ENCODE assay signal across 9 mouse cellular contexts in genomic region chr1:180404706-180405105, GRCm38 (mm10).
DNase-seq lines count a peak whose midpoint lies in the region; ATAC-seq and TF ChIP-seq lines count a peak whose summit lies in the region.
"Had no signal": no experiment of that assay in that cellular context is flagged by ENCODE, and none has a peak within 500 bp of the region (broad histone marks: within the 10 kb centered on the region; RNA-seq: fewer than 3 reads in every experiment).

No protein-coding gene starts in this region.

- no peak for TF ChIP-seq CTCF in liver, adult 2 months (IDR thresholded peaks at IDR 0.05; ENCODE audit: low read depth, low read length)
- TF ChIP-seq CTCF in heart, postnatal 0 days (IDR thresholded peaks at IDR 0.05; ENCODE audit: low read depth) = no peak

- H3K27me3 ChIP-seq in liver, adult 2 months (ENCODE audit: control insufficient read depth, insufficient read depth, low read length) = no peaks in the 10 kb centered on the region
- no peaks in the 10 kb centered on the region for H3K27me3 ChIP-seq in embryonic facial prominence, embryonic 12.5 days
- no peaks in the 10 kb centered on the region for H3K27me3 ChIP-seq in heart, postnatal 0 days (ENCODE audit: control insufficient read depth, insufficient read depth, low read length)
- H3K27me3 ChIP-seq in liver, embryonic 15.5 days = peaks cover 7% of the 10 kb centered on the region; the same call in 1 of the 2 replicates

- no peaks in the 10 kb centered on the region for H3K79me2 ChIP-seq in liver, adult 2 months (ENCODE audit: control insufficient read depth, insufficient read depth, low read length)

- H3K4me2 ChIP-seq in embryonic facial prominence, embryonic 12.5 days (replicated peaks) = no peak overlapping the region
- 0 out of 2 replicates have a peak overlapping the region, but pooled peaks have one; percentile 10 for H3K4me2 ChIP-seq in heart, postnatal 0 days (ENCODE audit: low read depth, low read length)
- peak overlapping the region; percentile 39; the same call in 1 of the 2 replicates for H3K4me2 ChIP-seq in liver, embryonic 15.5 days

- no peak overlapping the region for H3K9ac ChIP-seq in liver, adult 2 months (ENCODE audit: low read depth, low read length)
- H3K9ac ChIP-seq in embryonic facial prominence, embryonic 12.5 days = no peak overlapping the region
- no peak overlapping the region for H3K9ac ChIP-seq in heart, postnatal 0 days (replicated peaks; ENCODE audit: low read depth, low read length)
- H3K9ac ChIP-seq in liver, embryonic 15.5 days = no peak overlapping the region

- TF ChIP-seq EP300 in heart, postnatal 0 days (IDR thresholded peaks at IDR 0.05; ENCODE audit: low read depth) = no peak

- no peak for DNase-seq in liver, adult 2 months (ENCODE audit: extremely low read depth, low read depth, low spot score)
- DNase-seq in liver = no peak
- no peak for DNase-seq in heart, postnatal 0 days (ENCODE audit: low spot score)
- no peak for DNase-seq in adrenal gland, adult 8-10 months
- no peak for DNase-seq in left cerebral cortex, postnatal 25 days (ENCODE audit: low spot score in 2 of 2)
- DNase-seq: cerebellum, postnatal 25 days; gastrocnemius, postnatal 25 days had no signal

- intact Hi-C loops in left cerebral cortex, postnatal 25 days (cut with DNase I) = loop anchor here (5.0 kb wide), 1 partner anchor 72 kb away; the partner anchor contains the start of gene Itpkb

- H3K9me3 ChIP-seq in embryonic facial prominence, embryonic 12.5 days = no peaks in the 10 kb centered on the region
- no peaks in the 10 kb centered on the region for H3K9me3 ChIP-seq in heart, postnatal 0 days (replicated peaks; ENCODE audit: control insufficient read depth, low read length)
- no peaks in the 10 kb centered on the region for H3K9me3 ChIP-seq in liver, embryonic 15.5 days (replicated peaks)

- 76% methylated on average over 3 of the region's 3 CpGs for WGBS in liver, adult 2 months
- WGBS in embryonic facial prominence, embryonic 12.5 days = 92% methylated on average over 3 of the region's 3 CpGs
- 53% methylated on average over 3 of the region's 3 CpGs for WGBS in heart, postnatal 0 days
- 54% methylated on average over 3 of the region's 3 CpGs for WGBS in liver, embryonic 15.5 days (ENCODE audit: insufficient replicate concordance)

- no peak for ATAC-seq in embryonic facial prominence, embryonic 12.5 days (ENCODE audit: insufficient number of reproducible peaks, insufficient read depth, low FRiP score, low TSS enrichment)
- no peak for ATAC-seq in heart, postnatal 0 days (ENCODE audit: insufficient read depth, low read depth)
- no peak for ATAC-seq in liver, embryonic 15.5 days (ENCODE audit: insufficient read depth)

- peak overlapping the region; percentile 77 for H3K27ac ChIP-seq in liver, adult 2 months (replicated peaks; ENCODE audit: insufficient read depth, low read depth, low read length)
- H3K27ac ChIP-seq in embryonic facial prominence, embryonic 12.5 days = peak overlapping the region; percentile 92
- H3K27ac ChIP-seq in heart, postnatal 0 days (ENCODE audit: low read depth) = peak overlapping the region; percentile 92
- peak overlapping the region; percentile 69 for H3K27ac ChIP-seq in liver, embryonic 15.5 days (replicated peaks)

- no peak for TF ChIP-seq POLR2A in liver, adult 2 months (IDR thresholded peaks at IDR 0.05; ENCODE audit: extremely low read depth, insufficient read depth, low read length)

- peaks cover 30% of the 10 kb centered on the region for H3K4me1 ChIP-seq in liver, adult 2 months (ENCODE audit: control insufficient read depth, insufficient read depth, low read length)
- peaks cover 56% of the 10 kb centered on the region for H3K4me1 ChIP-seq in embryonic facial prominence, embryonic 12.5 days
- H3K4me1 ChIP-seq in heart, postnatal 0 days (ENCODE audit: control insufficient read depth, insufficient read depth) = peaks cover 63% of the 10 kb centered on the region
- H3K4me1 ChIP-seq in liver, embryonic 15.5 days (replicated peaks) = peaks cover 46% of the 10 kb centered on the region

- no peaks in the 10 kb centered on the region for H3K36me3 ChIP-seq in liver, adult 2 months (ENCODE audit: control insufficient read depth, insufficient read depth, low read length)
- H3K36me3 ChIP-seq in embryonic facial prominence, embryonic 12.5 days = no peaks in the 10 kb centered on the region
- no peaks in the 10 kb centered on the region for H3K36me3 ChIP-seq in heart, postnatal 0 days (replicated peaks; ENCODE audit: control insufficient read depth, insufficient read depth, low read length)
- no peaks in the 10 kb centered on the region for H3K36me3 ChIP-seq in liver, embryonic 15.5 days (replicated peaks)

- no peak overlapping the region for H3K4me3 ChIP-seq in liver, adult 2 months (ENCODE audit: insufficient read depth, low read depth, low read length)
- H3K4me3 ChIP-seq in embryonic facial prominence, embryonic 12.5 days = no peak overlapping the region
- H3K4me3 ChIP-seq in heart, postnatal 0 days (ENCODE audit: low read depth, low read length) = no peak overlapping the region
- H3K4me3 ChIP-seq in liver, embryonic 15.5 days (replicated peaks) = no peak overlapping the region
